Mouse (Mus musculus): ENCODE data around the gene Cd9.

GRCm38 (mm10) chr6:125442591-125442990 is 52.0 kb downstream of the Cd9 start:
- TF ChIP-seq CTCF (IDR thresholded peaks at IDR 0.05; ENCODE audit: control insufficient read depth, insufficient read depth, insufficient replicate concordance, low read depth, low read length) (no peak), POLR2A (IDR thresholded peaks at IDR 0.05; ENCODE audit: control insufficient read depth, low read depth, low read length) (no peak)

Data from testis, adult 2 months (tissue).